Mouse (Mus musculus) bone marrow macrophage, adult 2 months (primary cell): ENCODE measurements around the gene St3gal2. TPM values are rescaled to one million over a fixed set of nuclear protein-coding genes. Genes with fewer than 3 reads are reported as not detected.
A peak's percentile ranks its signal among the peaks of the same experiment; 100 is the strongest.
"Not testable (repeated sequence)": the region's sequence is repeated elsewhere in the genome, so short reads cannot be mapped to it uniquely, and the experiment has no call there.

ENCODE experiments used
- H3K27ac ChIP-seq: 2 replicates; pipeline ENCODE4 v1.5.1; 2012; ENCODE audit warnings: low read depth, low read length; ENCODE audit not compliant: insufficient read depth
- H3K4me1 ChIP-seq: 2 replicates; pipeline ENCODE4 v1.6.1; 2012; ENCODE audit warnings: low read length; ENCODE audit not compliant: control insufficient read depth, insufficient read depth
- H3K4me3 ChIP-seq: 2 replicates; pipeline ENCODE4 v1.5.1; 2012; ENCODE audit warnings: mild to moderate bottlenecking, low read length, moderate library complexity; ENCODE audit not compliant: insufficient read depth
- CTCF ChIP-seq: IDR thresholded peaks from 2 replicates; pipeline ENCODE4 v1.5.1; 2012; ENCODE audit warnings: low read depth, mild to moderate bottlenecking, low read length, moderate library complexity
- POLR2A ChIP-seq: IDR thresholded peaks from 2 replicates; pipeline ENCODE4 v1.6.1; 2012; ENCODE audit warnings: mild to moderate bottlenecking, low read depth, low read length, borderline replicate concordance
- polyA plus RNA-seq: library from polyadenylated mRNA; stranded (reverse); fragments of >200 nt; gene quantifications from 2 replicates; pipeline ENCODE4 v1.2.4, GENCODE M21; 2012; ENCODE audit not compliant: missing spikeins, insufficient read depth, insufficient read length

The St3gal2 gene
- polyA plus RNA-seq, 1 experiment = 12.4 TPM

- H3K4me1 ChIP-seq = no peaks in the 10 kb centered on the region
- no peak overlapping the region for H3K4me3 ChIP-seq
- TF ChIP-seq POLR2A (no peak), CTCF (no peak)
- no peak overlapping the region for H3K27ac ChIP-seq
Measured at GRCm38 (mm10) chr8:110959906-110960305, 40.2 kb downstream of the St3gal2 start.

- Histone ChIP-seq H3K4me1 (peaks cover 17% of the 10 kb centered on the region), H3K27ac (no peak overlapping the region), H3K4me3 (no peak overlapping the region)
- TF ChIP-seq POLR2A (no peak), CTCF (no peak)
Measured at GRCm38 (mm10) chr8:110963051-110963450, 43.3 kb downstream of the St3gal2 start.

- TF ChIP-seq CTCF (no peak), POLR2A (no peak)
- Histone ChIP-seq H3K4me1 (peaks cover 17% of the 10 kb centered on the region), H3K4me3 (no peak overlapping the region), H3K27ac (no peak overlapping the region)
Measured at GRCm38 (mm10) chr8:110964666-110965065, 44.9 kb downstream of the St3gal2 start.

GRCm38 (mm10) chr8:110965594-110965993, 45.9 kb downstream of the St3gal2 start:
- no peak overlapping the region for H3K4me3 ChIP-seq
- peaks cover 19% of the 10 kb centered on the region for H3K4me1 ChIP-seq
- TF ChIP-seq CTCF (no peak), POLR2A (no peak)
- no peak overlapping the region for H3K27ac ChIP-seq

GRCm38 (mm10) chr8:110966586-110966985, 46.9 kb downstream of the St3gal2 start:
- H3K4me3 ChIP-seq = no peak overlapping the region
- no peak overlapping the region for H3K27ac ChIP-seq
- H3K4me1 ChIP-seq = peaks cover 19% of the 10 kb centered on the region
- no peak for TF ChIP-seq POLR2A
- no peak for TF ChIP-seq CTCF

- Histone ChIP-seq H3K27ac (no peak overlapping the region), H3K4me1 (peaks cover 19% of the 10 kb centered on the region), H3K4me3 (no peak overlapping the region)
- no peak for TF ChIP-seq POLR2A
- TF ChIP-seq CTCF = no peak
Measured at GRCm38 (mm10) chr8:110967326-110967725, 47.6 kb downstream of the St3gal2 start.

GRCm38 (mm10) chr8:110969910-110970770, 50.4 kb downstream of the St3gal2 start:
- H3K4me3 ChIP-seq = peak overlapping the region; percentile 84

GRCm38 (mm10) chr8:110976532-110976931, 56.8 kb downstream of the St3gal2 start:
- H3K4me3 ChIP-seq, H3K27ac ChIP-seq, H3K4me1 ChIP-seq: not testable (repeated sequence)

More at GRCm38 (mm10) chr8:110969910-110970770, 50.4 kb downstream of the St3gal2 start:
- Histone ChIP-seq H3K4me1 (peaks cover 19% of the 10 kb centered on the region), H3K27ac (no peak overlapping the region)
- TF ChIP-seq POLR2A = no peak
- TF ChIP-seq CTCF = no peak

GRCm38 (mm10) chr8:110977987-110978386, 58.3 kb downstream of the St3gal2 start:
- H3K4me3 ChIP-seq, H3K4me1 ChIP-seq, H3K27ac ChIP-seq: not testable (repeated sequence)

- no peak for TF ChIP-seq CTCF
- no peak for TF ChIP-seq POLR2A
- Histone ChIP-seq H3K4me1 (no peaks in the 10 kb centered on the region), H3K27ac (no peak overlapping the region), H3K4me3 (no peak overlapping the region)
Measured at GRCm38 (mm10) chr8:110981304-110981703, 61.6 kb downstream of the St3gal2 start.
